In genomic region chr5:117602026-117602425, GRCm38 (mm10) we compare ENCODE assay signal across 21 mouse cellular contexts.
DNase-seq lines count a peak whose midpoint lies in the region; ATAC-seq and TF ChIP-seq lines count a peak whose summit lies in the region.
"Had no signal": no experiment of that assay in that cellular context is flagged by ENCODE, and none has a peak within 500 bp of the region (broad histone marks: within the 10 kb centered on the region; RNA-seq: fewer than 3 reads in every experiment).

No protein-coding gene starts in this region.

- TF ChIP-seq CTCF in midbrain, postnatal 0 days (IDR thresholded peaks at IDR 0.05) = no peak

- DNase-seq in adrenal gland, adult 2 months = peak; percentile 11
- DNase-seq in adrenal gland, adult 8-10 months = no peak
- no peak for DNase-seq in embryonic facial prominence, embryonic 10.5 days (ENCODE audit: low spot score)
- peak; percentile 21 for DNase-seq in kidney, postnatal 10 days
- no peak for DNase-seq in kidney, adult 8-10 months
- DNase-seq in midbrain, embryonic 14.5 days = peak; percentile 31
- no peak for DNase-seq in midbrain, postnatal 0 days (ENCODE audit: low spot score)
- DNase-seq: B cell, adult 2 months; cerebellum, adult 11 months; cerebellum, adult 8-10 months; cerebellum, postnatal 14 days; gastrocnemius, postnatal 36 days; heart, adult 11 months; heart, postnatal 36 days had no signal

- H3K27ac ChIP-seq in embryonic facial prominence, embryonic 12.5 days = no peak overlapping the region
- H3K27ac ChIP-seq in embryonic facial prominence, embryonic 10.5 days (replicated peaks) = no peak overlapping the region
- H3K27ac ChIP-seq in midbrain, embryonic 14.5 days (replicated peaks; ENCODE audit: low read depth, low read length) = no peak overlapping the region
- H3K27ac ChIP-seq in midbrain, postnatal 0 days (ENCODE audit: low read depth, low read length) = no peak overlapping the region
- H3K27ac ChIP-seq: forebrain, embryonic 15.5 days; heart, embryonic 13.5 days; hindbrain, embryonic 15.5 days had no signal

- H3K9ac ChIP-seq in embryonic facial prominence, embryonic 12.5 days = no peak overlapping the region
- no peak overlapping the region for H3K9ac ChIP-seq in midbrain, embryonic 14.5 days (replicated peaks; ENCODE audit: low read length)
- no peak overlapping the region for H3K9ac ChIP-seq in midbrain, postnatal 0 days (replicated peaks; ENCODE audit: low read length, poor library complexity, severe bottlenecking)
- H3K9ac ChIP-seq: forebrain, embryonic 15.5 days; heart, embryonic 13.5 days; hindbrain, embryonic 15.5 days had no signal

- H3K4me1 ChIP-seq in embryonic facial prominence, embryonic 12.5 days = no peaks in the 10 kb centered on the region
- H3K4me1 ChIP-seq in embryonic facial prominence, embryonic 10.5 days = peaks cover 9% of the 10 kb centered on the region
- H3K4me1 ChIP-seq in midbrain, embryonic 14.5 days (ENCODE audit: control insufficient read depth, insufficient read depth, low read length) = no peaks in the 10 kb centered on the region; the same call in 1 of the 2 replicates
- peaks cover 11% of the 10 kb centered on the region; the same call in 1 of the 2 replicates for H3K4me1 ChIP-seq in midbrain, postnatal 0 days (ENCODE audit: insufficient read depth, low read length)
- H3K4me1 ChIP-seq: forebrain, embryonic 15.5 days had no signal

- peaks cover 2% of the 10 kb centered on the region; the same call in 1 of the 2 replicates for H3K27me3 ChIP-seq in embryonic facial prominence, embryonic 12.5 days
- H3K27me3 ChIP-seq in embryonic facial prominence, embryonic 10.5 days (replicated peaks; ENCODE audit: low read depth, poor library complexity, severe bottlenecking) = no peaks in the 10 kb centered on the region
- H3K27me3 ChIP-seq in midbrain, embryonic 14.5 days (ENCODE audit: control insufficient read depth, insufficient read depth, low read length) = no peaks in the 10 kb centered on the region
- H3K27me3 ChIP-seq in midbrain, postnatal 0 days (ENCODE audit: insufficient read depth, low read length) = no peaks in the 10 kb centered on the region
- H3K27me3 ChIP-seq: forebrain, embryonic 15.5 days; hindbrain, embryonic 15.5 days had no signal

- 58% methylated on average over 9 of the region's 9 CpGs for WGBS in embryonic facial prominence, embryonic 12.5 days
- WGBS in embryonic facial prominence, embryonic 10.5 days = 65% methylated on average over 9 of the region's 9 CpGs
- WGBS in midbrain, embryonic 14.5 days = 58% methylated on average over 9 of the region's 9 CpGs
- WGBS in midbrain, postnatal 0 days = 63% methylated on average over 9 of the region's 9 CpGs

- H3K4me2 ChIP-seq in embryonic facial prominence, embryonic 12.5 days (replicated peaks) = no peak overlapping the region
- H3K4me2 ChIP-seq in midbrain, embryonic 14.5 days (ENCODE audit: low read length) = no peak overlapping the region
- H3K4me2 ChIP-seq in midbrain, postnatal 0 days (ENCODE audit: low read depth, low read length, poor library complexity, severe bottlenecking) = no peak overlapping the region
- H3K4me2 ChIP-seq: forebrain, embryonic 15.5 days; heart, embryonic 13.5 days; hindbrain, embryonic 15.5 days had no signal

- ATAC-seq in embryonic facial prominence, embryonic 12.5 days (ENCODE audit: insufficient number of reproducible peaks, insufficient read depth, low FRiP score, low TSS enrichment) = 0 out of 2 replicates have a peak, but pooled peaks have one; percentile 41
- ATAC-seq in midbrain, embryonic 14.5 days (ENCODE audit: low FRiP score, low TSS enrichment) = no peak
- no peak for ATAC-seq in midbrain, postnatal 0 days (ENCODE audit: low FRiP score)
- ATAC-seq: activated CD4-positive, CD25-positive, alpha-beta regulatory T cell, adult 4 months; CD4-positive, CD25-positive, alpha-beta regulatory T cell, adult 4 months; forebrain, embryonic 15.5 days had no signal

- no peaks in the 10 kb centered on the region for H3K36me3 ChIP-seq in embryonic facial prominence, embryonic 12.5 days
- H3K36me3 ChIP-seq in embryonic facial prominence, embryonic 10.5 days (replicated peaks) = no peaks in the 10 kb centered on the region
- no peaks in the 10 kb centered on the region for H3K36me3 ChIP-seq in midbrain, embryonic 14.5 days (ENCODE audit: control insufficient read depth, insufficient read depth, low read length)
- H3K36me3 ChIP-seq in midbrain, postnatal 0 days (ENCODE audit: insufficient read depth, low read length) = no peaks in the 10 kb centered on the region
- H3K36me3 ChIP-seq: forebrain, embryonic 15.5 days; G1E; heart, embryonic 13.5 days; hindbrain, embryonic 15.5 days had no signal

- no peak overlapping the region for H3K4me3 ChIP-seq in embryonic facial prominence, embryonic 12.5 days
- H3K4me3 ChIP-seq in embryonic facial prominence, embryonic 10.5 days = no peak overlapping the region
- no peak overlapping the region for H3K4me3 ChIP-seq in midbrain, embryonic 14.5 days (replicated peaks; ENCODE audit: low read depth, low read length)
- no peak overlapping the region for H3K4me3 ChIP-seq in midbrain, postnatal 0 days (ENCODE audit: low read depth, low read length)
- H3K4me3 ChIP-seq: forebrain, embryonic 15.5 days; heart, embryonic 13.5 days; hindbrain, embryonic 15.5 days had no signal

- H3K9me3 ChIP-seq in embryonic facial prominence, embryonic 12.5 days = no peaks in the 10 kb centered on the region
- H3K9me3 ChIP-seq in embryonic facial prominence, embryonic 10.5 days = no peaks in the 10 kb centered on the region
- no peaks in the 10 kb centered on the region for H3K9me3 ChIP-seq in midbrain, embryonic 14.5 days (ENCODE audit: control insufficient read depth, low read length)
- H3K9me3 ChIP-seq in midbrain, postnatal 0 days (ENCODE audit: low read length) = no peaks in the 10 kb centered on the region
- H3K9me3 ChIP-seq: forebrain, embryonic 15.5 days; heart, embryonic 13.5 days; hindbrain, embryonic 15.5 days had no signal

Comparison
In these comparisons a context has a peak if more than half of its experiments do, and no peak if none do; other contexts are left out.
1. DNase-seq: peak in adrenal gland, adult 2 months (single experiment), kidney, postnatal 10 days (single experiment) and midbrain, embryonic 14.5 days (single experiment); none in adrenal gland, adult 8-10 months (single experiment), embryonic facial prominence, embryonic 10.5 days (single experiment), kidney, adult 8-10 months (0 of 2) and midbrain, postnatal 0 days (single experiment).